Mouse (Mus musculus) yolk sac, embryonic 10.5 days (tissue): ENCODE data around the gene Dag1.
"Not testable (repeated sequence)": the region's sequence is repeated elsewhere in the genome, so short reads cannot be mapped to it uniquely, and the experiment has no call there.

Experiments
- DNase-seq: peaks from one replicate; pipeline ENCODE4 v3.0.0-alpha.2; 2017; ENCODE audit warnings: low spot score

Dag1 gene

GRCm38 (mm10) chr9:108223633-108224032 lies 40.1 kb downstream of the Dag1 start:
- DNase-seq = no peak

DNA sequence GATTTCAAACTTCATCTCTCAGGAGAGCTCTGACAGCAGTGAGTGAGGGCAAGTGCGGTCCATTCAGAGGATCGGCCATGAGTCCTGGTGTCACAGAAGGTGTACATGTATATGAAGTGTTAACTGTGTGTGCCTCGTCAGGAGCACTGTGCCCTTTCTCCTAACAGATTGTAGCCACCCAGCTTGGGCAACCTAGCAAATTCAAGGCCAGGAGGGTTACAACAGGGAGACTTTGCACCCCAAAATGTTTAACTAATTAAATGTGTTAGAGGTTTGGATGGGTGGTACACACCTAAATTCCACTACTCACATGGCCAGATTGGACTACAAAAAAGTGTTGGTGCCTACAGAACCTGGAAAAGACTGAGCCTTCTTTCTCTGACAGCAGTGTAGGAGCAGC lies 42.2 kb downstream of the Dag1 start:
- DNase-seq = no peak

DNA sequence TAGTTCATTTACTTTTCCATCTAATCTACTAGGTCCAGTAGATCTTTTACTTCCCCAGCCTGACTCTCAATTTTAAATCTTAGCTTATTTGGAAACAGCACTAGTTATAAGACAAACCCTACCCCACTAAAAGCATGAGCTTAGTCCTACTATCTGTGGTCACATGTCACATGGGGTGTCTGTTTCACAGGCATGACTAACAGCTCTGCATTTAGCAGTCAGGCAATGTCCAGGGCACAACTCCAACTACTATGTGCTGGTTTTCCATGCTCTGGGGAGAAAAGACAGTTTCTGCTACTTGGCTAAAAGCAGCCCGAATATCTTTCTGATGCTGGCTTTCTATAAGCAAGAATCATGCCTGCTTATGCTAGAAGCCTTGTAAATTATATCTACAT lies 43.4 kb downstream of the Dag1 start:
- no peak for DNase-seq

- DNase-seq = no peak
These were observed 43.9 kb downstream of the Dag1 start for GRCm38 (mm10) chr9:108219766-108220379.

DNA sequence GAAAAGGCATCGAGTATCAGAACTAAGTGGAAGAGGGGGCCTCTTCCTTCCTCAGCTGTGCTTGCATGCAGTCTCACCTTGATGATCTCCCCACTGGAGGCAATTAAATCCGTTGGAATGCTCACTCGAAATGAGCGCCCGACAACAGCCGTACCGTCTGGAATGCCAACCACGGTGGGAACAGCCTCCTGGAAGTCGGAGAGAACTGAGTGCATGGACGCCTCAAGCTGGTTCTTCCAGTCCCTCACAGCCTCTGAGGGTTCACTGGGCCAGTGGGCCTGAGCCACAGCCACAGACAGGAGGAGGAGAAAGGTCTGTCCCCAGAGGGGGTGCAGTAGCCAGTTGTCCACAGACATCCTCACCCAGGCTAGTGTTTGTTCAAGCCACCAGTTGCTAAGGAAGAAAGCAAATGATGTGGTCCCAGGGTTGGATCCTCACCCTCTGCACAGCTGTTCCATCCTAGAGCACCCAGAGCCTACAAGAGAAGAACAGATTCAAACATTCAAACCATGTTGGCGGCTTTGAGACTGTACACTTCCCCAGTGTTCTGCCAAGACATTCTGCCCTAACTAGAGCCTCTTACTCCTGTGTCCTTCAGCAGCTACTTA lies 45.7 kb downstream of the Dag1 start:
- no peak for DNase-seq

- no peak for DNase-seq
These were observed 46.4 kb downstream of the Dag1 start for GRCm38 (mm10) chr9:108217406-108217805.

DNA sequence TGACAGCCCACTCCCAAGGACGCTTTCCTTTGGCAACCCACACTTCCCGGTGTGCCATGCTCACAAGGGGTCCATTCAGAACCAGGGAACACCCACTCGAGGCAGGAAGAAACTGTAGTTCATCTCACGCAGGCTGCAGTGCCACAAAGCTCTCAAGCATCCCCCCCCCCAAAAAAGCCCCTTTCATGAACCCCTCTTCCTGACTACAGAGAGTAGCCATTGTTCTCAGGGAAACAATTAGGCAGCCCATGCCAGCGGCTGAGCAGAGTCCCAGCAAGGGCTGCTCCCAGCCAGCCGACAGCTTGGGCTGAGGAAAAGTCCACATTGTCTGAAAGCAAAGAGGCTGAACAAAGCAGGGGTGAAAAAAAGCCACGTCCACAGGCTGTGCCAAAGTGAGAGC lies 50.7 kb downstream of the Dag1 start:
- DNase-seq = no peak

DNA sequence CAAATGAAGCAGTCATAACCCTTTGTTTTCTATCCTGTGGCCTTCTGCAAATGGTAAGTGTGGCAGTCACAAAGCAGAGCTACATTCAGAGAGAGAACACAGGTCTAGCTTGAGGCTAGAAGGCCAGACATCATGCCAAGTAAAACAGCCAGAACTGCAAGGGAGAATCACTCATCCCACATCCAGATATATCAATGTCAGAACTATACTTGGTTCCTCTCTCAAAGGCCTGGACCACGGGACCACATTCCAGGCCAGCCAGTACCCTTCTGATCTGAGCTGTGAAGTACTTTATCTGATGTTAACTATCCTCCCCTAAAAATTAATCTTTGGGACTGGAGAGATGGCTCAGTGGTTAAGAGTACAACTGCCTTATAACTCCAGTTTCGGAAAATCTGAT lies 51.3 kb downstream of the Dag1 start:
- DNase-seq = no peak

GRCm38 (mm10) chr9:108205571-108205901 lies 58.2 kb downstream of the Dag1 start:
- DNase-seq = no peak

DNA sequence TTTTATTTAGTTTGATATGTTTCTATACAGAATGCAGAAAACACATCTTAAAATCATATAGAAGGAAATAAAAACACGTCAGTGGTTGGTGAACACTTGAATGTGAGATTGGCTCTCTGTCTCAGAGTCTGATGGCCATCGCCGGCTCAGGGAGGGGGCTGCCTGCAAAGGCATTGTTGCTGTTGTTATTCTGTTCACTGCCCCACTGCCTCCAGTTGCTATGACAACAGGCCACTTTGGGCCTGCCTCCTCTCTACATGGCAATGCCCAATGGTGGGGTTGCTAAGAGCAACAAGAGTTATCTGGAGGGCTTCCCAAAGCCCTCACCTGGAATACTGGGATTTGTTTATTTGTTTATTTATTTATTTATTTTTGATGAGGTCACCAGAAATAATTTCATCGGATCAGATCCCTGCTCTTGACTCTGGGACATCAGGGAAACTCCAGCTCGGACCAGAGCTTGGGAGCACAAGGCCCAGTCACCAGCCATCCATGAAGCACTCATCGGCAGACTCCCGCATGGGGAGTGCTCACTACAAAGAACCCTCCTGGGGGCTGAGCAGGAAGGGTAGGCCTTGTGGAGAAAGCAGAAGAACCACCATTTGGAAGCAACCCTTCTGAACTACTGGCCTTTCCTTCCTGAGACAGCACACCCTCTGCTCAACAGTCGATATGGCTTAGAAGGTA lies 58.7 kb downstream of the Dag1 start:
- no peak for DNase-seq

- DNase-seq = peak; percentile 47
These were observed 60.7 kb downstream of the Dag1 start for GRCm38 (mm10) chr9:108203015-108203414.

GRCm38 (mm10) chr9:108202169-108202568 lies 61.6 kb downstream of the Dag1 start:
- no peak for DNase-seq

DNA sequence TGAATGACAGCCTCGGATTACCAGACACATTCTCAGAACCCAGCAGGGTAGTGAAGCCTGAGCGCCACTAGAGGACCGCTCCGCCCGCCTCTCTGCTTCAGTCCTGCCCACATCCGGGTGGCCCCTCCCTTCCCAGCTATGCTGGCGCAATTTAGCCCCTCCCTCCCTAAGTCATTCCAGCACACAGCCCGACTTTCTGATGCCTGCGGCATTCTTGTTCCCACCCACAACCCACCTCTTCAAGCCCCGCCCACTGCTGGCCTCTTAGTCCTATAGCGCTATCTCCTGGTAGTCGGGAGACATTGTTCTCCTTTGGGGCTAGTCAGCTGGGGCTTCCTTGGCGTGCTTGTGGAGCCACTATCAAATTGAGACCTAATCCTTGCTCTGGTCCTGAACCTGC lies 62.6 kb downstream of the Dag1 start:
- DNase-seq = peak; percentile 94

DNA sequence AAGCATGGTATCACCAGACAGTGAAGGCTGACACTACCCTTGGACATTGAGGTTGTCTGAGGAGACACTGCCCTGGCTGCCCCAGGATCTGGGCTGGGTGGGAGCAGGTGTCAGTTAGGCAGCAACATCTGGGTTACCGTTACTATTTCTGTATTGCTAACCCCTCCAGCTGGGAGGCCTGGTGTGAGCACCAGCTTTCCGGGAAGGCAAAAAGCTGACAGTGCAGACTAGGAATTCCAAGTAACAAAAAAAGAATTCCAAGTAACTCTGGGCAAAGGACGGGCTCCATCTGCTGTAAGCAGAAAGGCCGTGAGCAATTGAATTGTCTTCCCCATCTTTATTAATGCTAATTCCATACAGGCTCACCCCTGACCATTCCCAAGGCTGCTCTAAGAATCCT lies 65.1 kb downstream of the Dag1 start:
- DNase-seq = peak; percentile 66

- DNase-seq = peak; percentile 15
These were observed 66.7 kb downstream of the Dag1 start for GRCm38 (mm10) chr9:108196920-108197677.

DNA sequence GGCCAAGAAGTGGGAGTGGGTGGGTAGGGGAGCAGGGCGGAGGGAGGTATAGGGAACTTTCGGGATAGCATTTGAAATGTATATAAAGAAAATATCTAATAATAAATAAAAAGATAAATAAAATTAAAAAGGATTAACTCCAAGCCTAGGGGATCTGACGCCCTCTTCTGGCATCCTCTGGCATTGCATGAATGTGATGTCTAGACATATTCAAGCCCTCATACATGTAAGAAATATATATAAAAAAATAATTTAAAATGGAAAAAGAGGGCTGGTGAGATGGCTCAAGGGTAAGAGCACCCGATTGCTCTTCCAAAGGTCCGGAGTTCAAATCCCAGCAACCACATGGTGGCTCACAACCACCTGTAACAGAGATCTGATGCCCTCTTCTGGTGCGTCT lies 67.5 kb downstream of the Dag1 start:
- not testable (repeated sequence) for DNase-seq

DNA sequence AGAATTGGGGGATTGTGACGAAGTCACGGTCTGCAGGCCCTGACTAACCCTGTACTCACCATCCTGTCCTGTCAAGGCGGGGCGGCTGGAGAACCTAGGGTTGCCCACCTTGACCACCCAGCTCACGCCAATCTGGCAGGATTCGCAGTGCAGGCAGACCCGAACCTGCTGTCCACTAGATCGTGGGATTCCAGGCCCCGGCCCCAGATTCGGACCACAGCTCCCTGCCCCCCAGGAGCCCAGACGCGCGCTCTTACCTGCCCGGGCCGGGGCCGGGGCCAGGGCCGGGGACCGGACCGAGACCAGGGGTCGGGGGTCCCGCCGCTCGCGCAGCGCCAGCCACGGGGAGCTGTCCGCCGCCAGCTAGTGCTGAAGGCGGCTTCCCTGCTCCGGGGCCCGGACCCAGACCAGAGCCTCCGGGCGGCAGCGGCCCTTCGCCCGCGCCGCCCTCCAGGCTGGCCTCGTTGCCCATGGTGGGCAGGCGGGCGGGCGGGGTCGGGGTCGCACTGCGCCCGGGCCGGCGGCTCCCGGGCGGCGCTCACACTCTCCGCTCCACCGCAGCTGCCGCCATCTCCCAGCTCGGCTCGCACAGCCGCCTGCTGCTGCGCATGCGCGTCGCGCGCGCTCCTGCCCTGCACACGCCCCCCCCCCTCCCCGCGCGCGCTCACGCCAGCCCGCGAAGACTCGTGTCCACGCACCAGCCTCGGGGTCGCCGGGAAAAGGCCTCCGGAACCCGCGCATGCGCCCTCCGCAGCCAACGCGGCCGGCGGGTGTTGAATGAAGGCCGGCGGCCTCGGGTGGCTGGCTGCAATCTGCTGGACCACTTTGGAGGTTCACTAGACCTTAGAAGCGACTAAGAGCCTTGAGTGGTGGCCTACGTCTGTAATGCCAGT lies 73.7 kb downstream of the Dag1 start, which contains the start of gene Bsn:
TSS of gene Bsn (minus strand) at position 598 of the 893 bp plus-strand sequence.
- peak; percentile 60 for DNase-seq

DNA sequence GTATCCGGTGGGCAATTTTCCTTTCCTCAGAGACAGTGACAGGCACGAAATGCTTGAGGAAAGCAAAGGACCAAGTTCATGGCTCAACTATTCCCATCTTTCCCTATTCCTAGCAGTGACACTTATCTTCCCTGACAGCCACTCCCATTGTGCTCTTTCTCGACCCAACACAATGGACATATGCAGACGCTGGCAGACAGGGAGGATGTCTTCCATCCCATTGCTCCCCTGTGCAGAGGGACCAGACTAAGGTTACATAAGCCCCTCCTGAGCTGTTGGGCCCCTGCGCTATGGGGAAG lies 74.3 kb downstream of the Dag1 start:
- no peak for DNase-seq

- no peak for DNase-seq
These were observed 74.7 kb downstream of the Dag1 start for GRCm38 (mm10) chr9:108189023-108189422.

DNA sequence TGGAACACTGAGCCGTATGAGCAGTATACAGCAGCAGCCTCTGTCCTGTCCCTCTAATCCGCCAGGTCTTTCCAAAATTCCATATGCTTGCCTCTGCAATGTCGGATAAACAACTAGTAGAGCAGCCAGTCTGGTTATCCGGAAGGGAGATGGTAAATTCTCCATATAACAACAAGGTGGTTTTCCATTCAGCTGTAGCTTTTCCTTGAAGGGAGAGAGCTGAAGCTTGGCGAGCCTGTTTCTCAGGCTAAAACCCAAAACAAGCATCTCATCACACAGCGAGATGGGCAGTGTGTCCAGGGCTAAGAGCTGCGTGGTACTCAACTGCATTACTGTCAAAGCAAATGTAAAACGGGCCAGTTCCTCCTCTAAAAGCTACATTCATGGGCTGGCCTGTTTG lies 75.2 kb downstream of the Dag1 start:
- no peak for DNase-seq

GRCm38 (mm10) chr9:108187616-108188015 lies 76.1 kb downstream of the Dag1 start:
- DNase-seq = no peak

GRCm38 (mm10) chr9:108185786-108186185 lies 78.0 kb downstream of the Dag1 start:
- no peak for DNase-seq
